Mouse (Mus musculus) limb, embryonic 10.5 days (tissue): ENCODE measurements around the gene Pdrg1. TPM values are rescaled to one million over a fixed set of nuclear protein-coding genes. Genes with fewer than 3 reads are reported as not detected.

Experiments
- DNase-seq: peaks from one replicate; pipeline ENCODE4 v3.0.0-alpha.2; 2017; ENCODE audit warnings: low spot score
- H3K27ac ChIP-seq: fragments of 300-500 bp; sonication (generic); 2 replicates; pipeline ENCODE4 v1.5.1; 2016; ENCODE audit warnings: mild to moderate bottlenecking
- H3K27me3 ChIP-seq: fragments of 300-500 bp; sonication (generic); 2 replicates; pipeline ENCODE4 v1.6.1; 2016; ENCODE audit warnings: low read depth, mild to moderate bottlenecking; ENCODE audit not compliant: poor library complexity, severe bottlenecking
- H3K36me3 ChIP-seq: fragments of 300-500 bp; sonication (generic); 2 replicates; pipeline ENCODE4 v1.6.1; 2016; ENCODE audit warnings: mild to moderate bottlenecking, moderate library complexity
- H3K4me1 ChIP-seq: fragments of 300-500 bp; sonication (generic); 2 replicates; pipeline ENCODE4 v1.6.1; 2016
- H3K4me3 ChIP-seq: fragments of 300-500 bp; sonication (generic); 2 replicates; pipeline ENCODE4 v1.5.1; 2016; ENCODE audit warnings: mild to moderate bottlenecking, moderate library complexity
- H3K9me3 ChIP-seq: fragments of 300-500 bp; sonication (generic); replicated peaks from 2 replicates; pipeline ENCODE4 v1.6.1; 2016; ENCODE audit warnings: mild to moderate bottlenecking
- WGBS: fragments of 180-500 bp; shearing (Covaris S2); methylation state at CpG from one replicate; pipeline ENCODE4 v1.1.7; 2016; 5-methylcytosine and 5-hydroxymethylcytosine counted together
- polyA plus RNA-seq: library from polyadenylated mRNA; unstranded; fragments of >200 nt; fragmentation: Nextera tagmentation; extraction: Ambion mirVana; gene quantifications from 2 replicates; pipeline ENCODE4 v1.2.1, GENCODE M21; 2016

The Pdrg1 gene
- polyA plus RNA-seq, 1 experiment from 2014 or later: 82.6 TPM

GRCm38 (mm10) chr2:153021163-153021562, 5.9 kb upstream of the Pdrg1 start:
- Histone ChIP-seq H3K36me3 (no peaks in the 10 kb centered on the region), H3K27me3 (peaks cover 17% of the 10 kb centered on the region), H3K9me3 (no peaks in the 10 kb centered on the region), H3K4me1 (no peaks in the 10 kb centered on the region), H3K4me3 (no peak overlapping the region), H3K27ac (no peak overlapping the region)
- 68% methylated on average over 3 of the region's 3 CpGs for WGBS
- no peak for DNase-seq

DNA sequence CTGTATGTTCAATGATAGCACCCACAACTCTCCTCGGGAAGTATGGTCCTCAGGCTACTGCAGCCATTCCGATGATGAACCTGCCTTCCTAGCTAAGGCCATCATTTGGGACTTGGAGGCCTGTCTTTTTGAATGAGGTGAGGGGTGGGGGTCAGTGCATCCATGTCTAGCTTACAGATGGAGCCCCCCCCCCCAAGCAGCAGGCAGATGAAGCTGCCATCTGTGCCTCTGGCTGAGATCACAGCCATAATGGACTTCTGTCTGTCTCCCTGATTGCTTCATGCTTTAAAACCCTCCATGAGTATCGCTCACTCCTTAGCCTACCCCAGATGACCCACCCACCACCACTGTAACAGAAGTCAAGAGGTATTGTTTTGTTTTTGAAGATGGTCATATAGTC, 4.1 kb upstream of the Pdrg1 start:
- peaks cover 21% of the 10 kb centered on the region for H3K27me3 ChIP-seq
- H3K27ac ChIP-seq: no peak overlapping the region
- no peaks in the 10 kb centered on the region for H3K36me3 ChIP-seq
- DNase-seq: no peak
- WGBS: 87% methylated on average over 3 of the region's 3 CpGs
- H3K4me1 ChIP-seq: peaks cover 6% of the 10 kb centered on the region
- H3K9me3 ChIP-seq: no peaks in the 10 kb centered on the region
- H3K4me3 ChIP-seq: no peak overlapping the region

DNA sequence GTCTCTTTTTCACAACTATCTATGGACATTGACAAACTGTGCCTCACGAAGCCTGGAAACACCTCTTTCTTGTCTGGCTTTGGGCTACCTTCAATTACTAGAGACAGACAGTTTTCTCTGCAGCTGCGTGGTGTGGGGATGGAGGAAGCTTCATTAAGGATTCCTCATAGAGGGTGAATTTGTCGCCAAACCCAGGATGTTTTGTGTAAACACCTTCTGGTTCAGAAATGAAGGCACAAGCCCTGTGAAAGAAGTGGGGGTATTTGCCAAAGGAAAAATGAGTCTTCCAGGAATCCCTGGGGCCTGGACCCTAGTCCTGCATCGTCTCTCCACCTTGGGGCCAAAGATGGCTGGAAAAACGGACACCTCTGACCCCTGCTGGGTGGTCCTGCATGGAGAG, 1.6 kb upstream of the Pdrg1 start:
- no peak overlapping the region for H3K27ac ChIP-seq
- H3K4me1 ChIP-seq: peaks cover 13% of the 10 kb centered on the region
- no peak overlapping the region for H3K4me3 ChIP-seq
- H3K27me3 ChIP-seq: peaks cover 21% of the 10 kb centered on the region
- DNase-seq: no peak
- H3K9me3 ChIP-seq: no peaks in the 10 kb centered on the region
- peaks cover 20% of the 10 kb centered on the region for H3K36me3 ChIP-seq
- WGBS: 44% methylated on average over 5 of the region's 5 CpGs

GRCm38 (mm10) chr2:153015804-153016203, 577 bp upstream of the Pdrg1 start:
- Histone ChIP-seq H3K4me1 (peaks cover 13% of the 10 kb centered on the region), H3K27me3 (peaks cover 21% of the 10 kb centered on the region), H3K4me3 (no peak overlapping the region), H3K36me3 (peaks cover 30% of the 10 kb centered on the region), H3K9me3 (no peaks in the 10 kb centered on the region), H3K27ac (no peak overlapping the region)
- no peak for DNase-seq
- 61% methylated on average over 8 of the region's 8 CpGs for WGBS

DNA sequence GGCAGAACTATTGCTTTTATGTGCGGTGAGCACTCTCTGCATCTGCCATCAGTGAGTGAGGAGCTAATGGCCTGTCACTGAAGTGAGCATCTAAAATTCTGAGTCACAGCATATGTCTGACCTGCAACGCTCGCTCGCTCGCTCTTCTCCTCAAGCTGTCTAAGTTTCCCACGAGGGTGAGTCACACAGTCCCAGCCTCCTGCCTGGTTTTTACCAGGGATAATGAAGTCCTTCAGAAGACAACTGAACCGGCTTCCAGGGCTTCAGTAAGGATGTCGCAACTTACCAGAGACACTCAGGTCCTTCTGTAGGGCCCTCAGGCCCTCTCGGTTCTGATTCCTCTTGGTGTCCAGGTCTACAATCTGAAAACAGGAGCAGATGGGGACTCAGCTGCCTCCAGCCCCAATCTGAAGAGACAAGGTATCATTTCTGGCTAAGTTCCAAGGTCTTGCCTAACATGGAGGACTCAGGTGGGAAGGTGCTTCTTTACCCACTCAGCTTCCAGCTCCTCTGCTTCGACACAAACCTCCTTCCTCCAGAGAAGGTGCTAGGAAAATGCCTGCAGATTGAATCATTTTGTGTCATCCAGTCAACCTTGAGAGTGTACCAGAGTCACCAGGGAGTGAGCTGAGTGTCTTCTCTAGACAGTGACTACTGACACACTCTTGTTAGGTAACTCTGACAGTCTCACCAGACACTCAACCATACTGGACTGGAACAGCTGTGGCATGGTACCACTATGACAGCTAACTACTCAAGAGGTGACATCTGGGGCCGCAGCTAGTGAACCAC, 1.3 kb downstream of the Pdrg1 start:
- no peaks in the 10 kb centered on the region for H3K9me3 ChIP-seq
- peaks cover 21% of the 10 kb centered on the region for H3K27me3 ChIP-seq
- H3K4me3 ChIP-seq: peak overlapping the region; percentile 93
- no peak for DNase-seq
- WGBS: 93% methylated on average over 11 of the region's 11 CpGs
- H3K4me1 ChIP-seq: peaks cover 13% of the 10 kb centered on the region
- no peak overlapping the region for H3K27ac ChIP-seq
- H3K36me3 ChIP-seq: peaks cover 49% of the 10 kb centered on the region

- Histone ChIP-seq H3K4me3 (no peak overlapping the region), H3K4me1 (peaks cover 7% of the 10 kb centered on the region), H3K27me3 (no peaks in the 10 kb centered on the region), H3K36me3 (peaks cover 75% of the 10 kb centered on the region), H3K9me3 (no peaks in the 10 kb centered on the region), H3K27ac (no peak overlapping the region)
- WGBS: 91% methylated on average over 12 of the region's 12 CpGs
- no peak for DNase-seq
Measured at GRCm38 (mm10) chr2:153009192-153009973, 5.8 kb downstream of the Pdrg1 start.

DNA sequence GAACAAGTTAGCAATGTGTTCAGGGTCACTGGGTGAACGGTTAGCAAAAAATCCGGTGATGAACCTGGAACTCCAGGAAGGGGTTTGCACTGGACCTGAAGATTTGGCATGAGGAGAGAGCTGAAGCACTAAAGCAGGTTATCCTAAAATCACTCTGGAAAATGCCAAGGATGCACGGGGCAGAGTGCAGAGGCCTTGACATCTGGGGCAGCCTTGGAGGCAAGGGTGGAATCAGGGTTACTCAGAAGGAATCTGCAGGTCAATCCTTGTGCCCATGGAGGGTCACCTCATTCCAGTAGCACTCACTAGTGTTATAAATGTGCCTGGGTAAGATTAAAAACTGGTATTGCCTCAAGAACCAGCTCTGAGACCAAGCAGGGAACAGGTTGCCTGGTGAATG, 9.2 kb downstream of the Pdrg1 start:
- DNase-seq: no peak
- Histone ChIP-seq H3K4me3 (no peak overlapping the region), H3K27ac (no peak overlapping the region), H3K36me3 (peaks cover 47% of the 10 kb centered on the region), H3K27me3 (no peaks in the 10 kb centered on the region), H3K4me1 (no peaks in the 10 kb centered on the region), H3K9me3 (no peaks in the 10 kb centered on the region)
- 85% methylated on average over 3 of the region's 3 CpGs for WGBS

DNA sequence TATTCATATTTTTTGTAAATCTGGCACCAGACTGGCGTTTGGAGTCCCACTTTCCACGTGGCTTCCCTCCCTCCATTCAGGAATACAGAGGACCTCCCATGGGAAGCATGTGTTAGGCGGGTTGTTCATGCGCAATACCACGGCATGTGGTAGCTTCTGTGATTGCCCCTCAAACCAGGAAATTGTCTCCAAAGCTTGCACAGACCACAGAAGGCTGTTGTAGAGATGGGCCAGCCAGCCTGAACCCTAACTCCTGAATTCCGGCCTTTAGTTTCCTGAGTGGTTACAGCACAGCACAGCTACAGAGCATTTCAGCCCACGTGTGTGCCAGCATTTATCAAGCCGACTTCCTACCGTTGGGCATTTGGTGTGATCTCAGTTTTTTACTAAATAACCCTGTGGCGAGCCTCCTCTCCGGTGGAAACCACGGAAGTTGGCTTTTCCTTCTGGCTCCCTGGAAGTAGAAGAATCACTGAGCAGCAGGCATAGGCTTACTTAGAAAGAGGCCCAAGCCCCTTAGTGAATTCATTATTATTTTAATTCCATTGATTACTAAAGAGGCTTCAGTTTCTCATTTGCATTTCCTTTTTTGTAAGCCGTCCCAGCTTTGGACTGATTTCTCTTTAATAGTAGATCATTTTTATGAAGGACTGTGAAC, 11.4 kb downstream of the Pdrg1 start:
- Histone ChIP-seq H3K36me3 (peaks cover 25% of the 10 kb centered on the region), H3K4me3 (no peak overlapping the region), H3K27me3 (no peaks in the 10 kb centered on the region), H3K27ac (no peak overlapping the region), H3K9me3 (no peaks in the 10 kb centered on the region), H3K4me1 (no peaks in the 10 kb centered on the region)
- no peak for DNase-seq
- 81% methylated on average over 13 of the region's 13 CpGs for WGBS

- no peaks in the 10 kb centered on the region; the same call in 1 of the 2 replicates for H3K27me3 ChIP-seq
- no peaks in the 10 kb centered on the region for H3K9me3 ChIP-seq
- no peak overlapping the region for H3K27ac ChIP-seq
- no peaks in the 10 kb centered on the region for H3K4me1 ChIP-seq
- no peak overlapping the region for H3K4me3 ChIP-seq
- peaks cover 14% of the 10 kb centered on the region for H3K36me3 ChIP-seq
- 84% methylated on average over 15 of the region's 15 CpGs for WGBS
- DNase-seq: no peak
Measured at GRCm38 (mm10) chr2:153002492-153003248, 12.6 kb downstream of the Pdrg1 start.

DNA sequence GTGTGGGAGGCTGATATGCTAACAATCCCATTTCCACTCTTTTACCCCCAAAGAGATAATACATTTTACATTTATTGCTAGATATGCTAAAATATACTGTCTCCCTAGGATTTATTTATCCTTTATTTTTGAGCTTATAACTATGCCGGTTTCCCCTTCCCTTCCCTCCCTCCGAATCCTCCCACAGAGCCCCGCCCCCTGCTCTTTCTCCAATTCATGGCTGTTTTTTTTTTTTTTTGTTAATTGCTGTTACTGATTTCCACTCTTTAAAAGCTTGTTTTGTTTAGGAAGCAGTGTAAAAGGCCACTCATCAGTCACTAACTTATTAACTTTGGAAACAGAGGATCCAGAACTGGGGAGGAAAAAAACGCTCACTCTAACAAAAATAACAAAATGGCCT, 18.2 kb downstream of the Pdrg1 start:
- 67% methylated on average over 4 of the region's 4 CpGs for WGBS
- no peak overlapping the region for H3K27ac ChIP-seq
- H3K36me3 ChIP-seq: no peaks in the 10 kb centered on the region
- no peak for DNase-seq
- H3K4me3 ChIP-seq: no peak overlapping the region
- H3K27me3 ChIP-seq: no peaks in the 10 kb centered on the region; the same call in 1 of the 2 replicates
- H3K4me1 ChIP-seq: no peaks in the 10 kb centered on the region
- no peaks in the 10 kb centered on the region for H3K9me3 ChIP-seq

- Histone ChIP-seq H3K27me3 (no peaks in the 10 kb centered on the region), H3K27ac (no peak overlapping the region), H3K4me3 (no peak overlapping the region), H3K4me1 (no peaks in the 10 kb centered on the region), H3K36me3 (no peaks in the 10 kb centered on the region), H3K9me3 (no peaks in the 10 kb centered on the region)
- WGBS: 90% methylated on average over 9 of the region's 9 CpGs
- DNase-seq: no peak
Measured at GRCm38 (mm10) chr2:152991529-152991928, 23.7 kb downstream of the Pdrg1 start.

DNA sequence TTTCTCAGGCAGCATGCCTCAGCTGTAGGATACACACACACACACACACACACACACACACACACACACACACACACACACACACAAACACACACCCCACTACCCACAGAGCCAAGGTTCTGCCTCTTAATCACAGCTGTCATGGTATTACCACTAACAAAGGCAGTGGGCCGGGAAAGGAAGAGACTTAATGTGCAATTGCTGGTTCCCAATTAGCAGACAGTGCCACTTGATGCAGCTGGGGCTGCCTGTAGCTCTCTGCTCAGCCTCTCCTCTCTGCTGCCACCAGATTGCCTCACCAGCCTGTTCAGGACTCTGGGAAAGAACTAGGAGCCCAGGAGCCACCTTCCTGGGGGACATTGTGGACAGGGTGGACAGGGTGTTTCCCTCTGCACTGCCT, 29.6 kb downstream of the Pdrg1 start:
- WGBS: 48% methylated on average over 1 of the region's 1 CpGs
- DNase-seq: no peak
- no peak overlapping the region for H3K27ac ChIP-seq

More for the DNA sequence above, 29.6 kb downstream of the Pdrg1 start:
- peaks cover 6% of the 10 kb centered on the region; the same call in 1 of the 2 replicates for H3K27me3 ChIP-seq
- peaks cover 3% of the 10 kb centered on the region; the same call in 1 of the 2 replicates for H3K4me1 ChIP-seq
- H3K9me3 ChIP-seq: no peaks in the 10 kb centered on the region
- H3K36me3 ChIP-seq: no peaks in the 10 kb centered on the region
- H3K4me3 ChIP-seq: no peak overlapping the region
